In the genomic region with DNA sequence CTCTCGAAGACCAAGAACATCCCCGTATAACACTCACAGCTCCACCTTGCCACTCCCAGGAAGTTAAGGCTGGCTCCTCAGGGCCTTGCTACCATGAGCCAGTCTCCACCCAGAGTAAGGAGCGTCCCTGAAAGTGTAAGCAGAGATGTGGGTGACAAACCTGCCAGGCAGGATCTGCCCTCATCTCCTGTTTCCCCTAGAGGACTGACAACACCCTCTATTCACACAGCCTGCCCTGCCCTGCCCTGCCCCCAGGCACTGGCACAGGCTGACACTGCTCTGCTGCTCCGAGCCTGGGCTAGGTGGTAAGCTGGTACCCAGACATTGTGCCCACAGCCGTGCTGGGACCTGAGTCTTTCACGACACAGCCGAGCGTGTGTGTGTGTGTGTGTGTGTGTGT, we compare ENCODE assay signal across 11 mouse cellular contexts. TPM values are rescaled to one million over a fixed set of nuclear protein-coding genes. Genes with fewer than 3 reads are reported as not detected.
A peak's percentile ranks its signal among the peaks of the same experiment; 100 is the strongest.
DNase-seq lines count a peak whose midpoint lies in the region; ATAC-seq and TF ChIP-seq lines count a peak whose summit lies in the region.
"Had no signal": no experiment of that assay in that cellular context is flagged by ENCODE, and none has a peak within 500 bp of the region (broad histone marks: within the 10 kb centered on the region; RNA-seq: fewer than 3 reads in every experiment).

No protein-coding gene starts in this region.

- peaks cover 7% of the 10 kb centered on the region; the same call in 1 of the 2 replicates for H3K4me1 ChIP-seq in intestine, embryonic 16.5 days (ENCODE audit: control insufficient read depth, insufficient read depth, low read length)
- H3K4me1 ChIP-seq in stomach, embryonic 16.5 days (ENCODE audit: control insufficient read depth, insufficient read depth, low read length), result no peaks in the 10 kb centered on the region
- H3K4me1 ChIP-seq in midbrain, embryonic 14.5 days (ENCODE audit: control insufficient read depth, insufficient read depth, low read length), result no peaks in the 10 kb centered on the region

- intact Hi-C loops in gastrocnemius, adult 2 months (cut with DNase I), result no loop called here
- intact Hi-C loops in gastrocnemius, postnatal 14 days (cut with DNase I; ENCODE audit: low total_unique reads), result no loop called here

- H3K27me3 ChIP-seq in intestine, embryonic 16.5 days (replicated peaks; ENCODE audit: control insufficient read depth, insufficient read depth, low read length), result no peaks in the 10 kb centered on the region
- no peaks in the 10 kb centered on the region for H3K27me3 ChIP-seq in stomach, embryonic 16.5 days (ENCODE audit: control insufficient read depth, insufficient read depth, low read length)
- H3K27me3 ChIP-seq in midbrain, embryonic 14.5 days (ENCODE audit: control insufficient read depth, insufficient read depth, low read length), result no peaks in the 10 kb centered on the region
- H3K27me3 ChIP-seq: limb, embryonic 12.5 days had no signal

- H3K9me3 ChIP-seq in intestine, embryonic 16.5 days (ENCODE audit: control insufficient read depth, low read length), result no peaks in the 10 kb centered on the region
- H3K9me3 ChIP-seq in stomach, embryonic 16.5 days (replicated peaks; ENCODE audit: control insufficient read depth, low read length), result no peaks in the 10 kb centered on the region
- no peaks in the 10 kb centered on the region for H3K9me3 ChIP-seq in midbrain, embryonic 14.5 days (ENCODE audit: control insufficient read depth, low read length)
- H3K9me3 ChIP-seq: limb, embryonic 12.5 days had no signal

- H3K36me3 ChIP-seq in intestine, embryonic 16.5 days (ENCODE audit: control insufficient read depth, insufficient read depth, low read length), result no peaks in the 10 kb centered on the region
- H3K36me3 ChIP-seq in stomach, embryonic 16.5 days (ENCODE audit: control insufficient read depth, insufficient read depth, low read length), result no peaks in the 10 kb centered on the region
- H3K36me3 ChIP-seq in midbrain, embryonic 14.5 days (ENCODE audit: control insufficient read depth, insufficient read depth, low read length), result no peaks in the 10 kb centered on the region
- H3K36me3 ChIP-seq: limb, embryonic 12.5 days had no signal

- ATAC-seq in intestine, embryonic 16.5 days, result peak; percentile 88
- peak; percentile 89 for ATAC-seq in stomach, embryonic 16.5 days (ENCODE audit: insufficient read depth, low FRiP score)
- no peak for ATAC-seq in midbrain, embryonic 14.5 days (ENCODE audit: low FRiP score, low TSS enrichment)

- no peak overlapping the region for H3K4me2 ChIP-seq in intestine, embryonic 16.5 days (ENCODE audit: low read depth, low read length)
- H3K4me2 ChIP-seq in stomach, embryonic 16.5 days (ENCODE audit: low read depth, low read length), result no peak overlapping the region
- no peak overlapping the region for H3K4me2 ChIP-seq in midbrain, embryonic 14.5 days (ENCODE audit: low read length)
- H3K4me2 ChIP-seq: limb, embryonic 12.5 days had no signal

- H3K27ac ChIP-seq in gastrocnemius, adult 2 months, result peak overlapping the region; percentile 57
- H3K27ac ChIP-seq in intestine, embryonic 16.5 days (ENCODE audit: low read length), result no peak overlapping the region
- H3K27ac ChIP-seq in stomach, embryonic 16.5 days (ENCODE audit: low read length), result peak overlapping the region; percentile 88
- H3K27ac ChIP-seq in midbrain, embryonic 14.5 days (replicated peaks; ENCODE audit: low read depth, low read length), result no peak overlapping the region
- H3K27ac ChIP-seq: limb, embryonic 12.5 days had no signal

- WGBS in intestine, embryonic 16.5 days, result 41% methylated on average over 8 of the region's 8 CpGs
- 45% methylated on average over 8 of the region's 8 CpGs for WGBS in stomach, embryonic 16.5 days
- WGBS in midbrain, embryonic 14.5 days, result 80% methylated on average over 8 of the region's 8 CpGs

- no peak for TF ChIP-seq CTCF in gastrocnemius, adult 2 months (IDR thresholded peaks at IDR 0.05)

- H3K4me3 ChIP-seq in gastrocnemius, adult 2 months, result no peak overlapping the region
- no peak overlapping the region for H3K4me3 ChIP-seq in intestine, embryonic 16.5 days (ENCODE audit: low read length)
- no peak overlapping the region for H3K4me3 ChIP-seq in stomach, embryonic 16.5 days (replicated peaks; ENCODE audit: low read length)
- no peak overlapping the region for H3K4me3 ChIP-seq in midbrain, embryonic 14.5 days (replicated peaks; ENCODE audit: low read depth, low read length)
- H3K4me3 ChIP-seq: limb, embryonic 12.5 days had no signal

- peak; percentile 64 for DNase-seq in gastrocnemius, adult 2 months
- DNase-seq in gastrocnemius, postnatal 14 days, result no peak
- peak; percentile 54 for DNase-seq in right cerebral cortex, adult 18-20 months
- DNase-seq in right cerebral cortex, postnatal 14 days, result no peak
- DNase-seq in midbrain, embryonic 14.5 days, result no peak
- no peak for DNase-seq in liver
- DNase-seq: adrenal gland, postnatal 10 days had no signal

- H3K9ac ChIP-seq in intestine, embryonic 16.5 days (ENCODE audit: low read depth, low read length), result no peak overlapping the region
- peak overlapping the region; percentile 16; the same call in 1 of the 2 replicates for H3K9ac ChIP-seq in stomach, embryonic 16.5 days (ENCODE audit: low read length)
- H3K9ac ChIP-seq in midbrain, embryonic 14.5 days (replicated peaks; ENCODE audit: low read length), result no peak overlapping the region
- H3K9ac ChIP-seq: limb, embryonic 12.5 days had no signal

RNA-seq across cellular contexts. Expression of gene Snx33, which starts 27.0 kb away (rescaled TPM):
- total RNA-seq in gastrocnemius, adult 2 months (2021), result 1 to 10 TPM; 4.3 to 4.7 TPM
- 1 to 10 TPM; 6.4 to 6.5 TPM for total RNA-seq in gastrocnemius, postnatal 14 days (2021)
- 4.8 and 5.2 TPM in 2 replicates for polyA plus RNA-seq in intestine, embryonic 16.5 days (2015; fragmentation: Nextera tagmentation; extraction: Ambion mirVana)
- polyA plus RNA-seq in stomach, embryonic 16.5 days (2015; fragmentation: Nextera tagmentation; extraction: Ambion mirVana), result 12.9 and 13.1 TPM in 2 replicates
- polyA plus RNA-seq in midbrain, embryonic 14.5 days (2014; fragmentation: Nextera tagmentation; extraction: Ambion mirVana), result 1.6 and 2.5 TPM in 2 replicates

RNA-seq across cellular contexts. Expression of gene Imp3, which starts 36.1 kb away (rescaled TPM):
- 10 to 100 TPM; 49.1 to 51.4 TPM for total RNA-seq in gastrocnemius, adult 2 months (2021)
- 10 to 100 TPM; 40.1 to 43.1 TPM for total RNA-seq in gastrocnemius, postnatal 14 days (2021)
- 60.9 and 67.2 TPM in 2 replicates for polyA plus RNA-seq in intestine, embryonic 16.5 days (2015; fragmentation: Nextera tagmentation; extraction: Ambion mirVana)
- polyA plus RNA-seq in stomach, embryonic 16.5 days (2015; fragmentation: Nextera tagmentation; extraction: Ambion mirVana), result 73.9 and 80.1 TPM in 2 replicates
- polyA plus RNA-seq in midbrain, embryonic 14.5 days (2014; fragmentation: Nextera tagmentation; extraction: Ambion mirVana), result 69.6 and 84.5 TPM in 2 replicates

RNA-seq across cellular contexts. Expression of gene Cspg4, which starts 36.4 kb away (rescaled TPM):
- total RNA-seq in gastrocnemius, adult 2 months (2021), result 1 to 10 TPM; 5.7 to 6.0 TPM
- total RNA-seq in gastrocnemius, postnatal 14 days (2021), result 10 to 100 TPM; 13.8 to 20.6 TPM
- 17.4 and 18.2 TPM in 2 replicates for polyA plus RNA-seq in intestine, embryonic 16.5 days (2015; fragmentation: Nextera tagmentation; extraction: Ambion mirVana)
- 24.0 and 28.1 TPM in 2 replicates for polyA plus RNA-seq in stomach, embryonic 16.5 days (2015; fragmentation: Nextera tagmentation; extraction: Ambion mirVana)
- polyA plus RNA-seq in midbrain, embryonic 14.5 days (2014; fragmentation: Nextera tagmentation; extraction: Ambion mirVana), result 4.1 TPM in 2 replicates
- total RNA-seq: monocyte, adult 5-6 weeks had no signal

RNA-seq across cellular contexts. Expression of gene Odf3l1, which starts 36.7 kb away (rescaled TPM):
- under 1 TPM in 1 of 2 experiments, not detected in 1; 0.22 TPM for total RNA-seq in gastrocnemius, adult 2 months (2021)
- total RNA-seq in gastrocnemius, postnatal 14 days (2021), result under 1 TPM in 1 of 2 experiments, not detected in 1; 0.80 TPM
- polyA plus RNA-seq in intestine, embryonic 16.5 days (2015; fragmentation: Nextera tagmentation; extraction: Ambion mirVana), result 1.4 and 1.5 TPM in 2 replicates
- 1.2 and 1.3 TPM in 2 replicates for polyA plus RNA-seq in stomach, embryonic 16.5 days (2015; fragmentation: Nextera tagmentation; extraction: Ambion mirVana)
- polyA plus RNA-seq in midbrain, embryonic 14.5 days (2014; fragmentation: Nextera tagmentation; extraction: Ambion mirVana), result not detected in 2 replicates
- total RNA-seq: monocyte, adult 5-6 weeks had no signal

RNA-seq across cellular contexts. Expression of gene Snupn, which starts 49.5 kb away (rescaled TPM):
- total RNA-seq in gastrocnemius, adult 2 months (2021), result 10 to 100 TPM in 1 of 2 experiments, 1 to 10 TPM in 1; 8.4 to 11.3 TPM
- 1 to 10 TPM; 7.3 to 7.4 TPM for total RNA-seq in gastrocnemius, postnatal 14 days (2021)
- polyA plus RNA-seq in intestine, embryonic 16.5 days (2015; fragmentation: Nextera tagmentation; extraction: Ambion mirVana), result 12.3 and 12.4 TPM in 2 replicates
- 19.8 and 20.0 TPM in 2 replicates for polyA plus RNA-seq in stomach, embryonic 16.5 days (2015; fragmentation: Nextera tagmentation; extraction: Ambion mirVana)
- 22.8 and 24.1 TPM in 2 replicates for polyA plus RNA-seq in midbrain, embryonic 14.5 days (2014; fragmentation: Nextera tagmentation; extraction: Ambion mirVana)

Comparison
In these comparisons a context has a peak if more than half of its experiments do, and no peak if none do; other contexts are left out.
1. DNase-seq: peak in gastrocnemius, adult 2 months (single experiment) and right cerebral cortex, adult 18-20 months (single experiment); none in gastrocnemius, postnatal 14 days (single experiment), right cerebral cortex, postnatal 14 days (single experiment), midbrain, embryonic 14.5 days (single experiment) and liver (single experiment).
2. H3K27ac ChIP-seq: peak in gastrocnemius, adult 2 months (single experiment) and stomach, embryonic 16.5 days (single experiment); none in intestine, embryonic 16.5 days (single experiment) and midbrain, embryonic 14.5 days (single experiment).